Mouse (Mus musculus): ENCODE measurements around the gene Gli3.

DNA sequence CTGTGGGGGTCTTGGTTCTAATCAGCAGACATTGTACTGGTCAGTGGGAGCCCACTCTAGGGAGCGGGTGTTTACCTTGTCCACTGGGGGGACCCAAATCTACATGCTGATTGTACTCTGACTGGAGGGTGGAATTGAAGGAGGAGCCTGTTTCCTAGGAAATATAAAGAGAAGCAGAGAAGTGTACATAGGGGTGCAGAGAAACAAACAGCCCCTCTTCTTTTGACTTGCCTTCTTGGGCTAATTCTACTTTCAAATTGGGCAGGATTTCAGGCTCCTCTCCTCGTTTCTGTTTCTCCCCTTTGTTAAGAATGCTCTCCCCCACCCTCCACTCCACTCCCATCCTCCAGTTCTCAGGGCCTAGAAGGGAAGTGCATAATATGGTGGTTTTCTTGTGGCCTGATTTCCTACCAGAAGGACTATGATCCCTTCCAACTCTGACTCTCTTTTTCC is 93.6 kb downstream of the Gli3 start:
- TF ChIP-seq CTCF (IDR thresholded peaks at IDR 0.05; ENCODE audit: low read depth, low read length) (no peak), GATA1 (IDR thresholded peaks at IDR 0.05; ENCODE audit: borderline replicate concordance, low read length) (no peak), POLR2AphosphoS5 (IDR thresholded peaks at IDR 0.05; ENCODE audit: insufficient replicate concordance, low read depth, low read length) (no peak), TAL1 (conservative IDR thresholded peaks at IDR 0.05; ENCODE audit: low read depth, low read length) (no peak), GATA2 (IDR thresholded peaks at IDR 0.05; ENCODE audit: borderline replicate concordance, low read depth, low read length) (no peak)
